ENCODE assay signal across 25 mouse cellular contexts in genomic region chr1:39015529-39015928, GRCm38 (mm10). TPM values are rescaled to one million over a fixed set of nuclear protein-coding genes. Genes with fewer than 3 reads are reported as not detected.
DNase-seq lines count a peak whose midpoint lies in the region; ATAC-seq and TF ChIP-seq lines count a peak whose summit lies in the region.
"Had no signal": no experiment of that assay in that cellular context is flagged by ENCODE, and none has a peak within 500 bp of the region (broad histone marks: within the 10 kb centered on the region; RNA-seq: fewer than 3 reads in every experiment).

No protein-coding gene starts in this region.

- no peaks in the 10 kb centered on the region for H3K36me3 ChIP-seq in heart, embryonic 10.5 days
- H3K36me3 ChIP-seq in liver, adult 2 months (ENCODE audit: control insufficient read depth, insufficient read depth, low read length) = no peaks in the 10 kb centered on the region
- no peaks in the 10 kb centered on the region for H3K36me3 ChIP-seq in liver, embryonic 11.5 days (ENCODE audit: control insufficient read depth, insufficient read depth, low read length)
- H3K36me3 ChIP-seq in liver, postnatal 0 days (replicated peaks; ENCODE audit: insufficient read depth, low read length) = no peaks in the 10 kb centered on the region
- H3K36me3 ChIP-seq in neural tube, embryonic 14.5 days (ENCODE audit: control insufficient read depth, insufficient read depth, low read length) = no peaks in the 10 kb centered on the region
- H3K36me3 ChIP-seq: embryonic facial prominence, embryonic 10.5 days; embryonic facial prominence, embryonic 12.5 days; G1E had no signal

- no peak overlapping the region for H3K27ac ChIP-seq in heart, embryonic 10.5 days
- H3K27ac ChIP-seq in liver, adult 2 months (replicated peaks; ENCODE audit: insufficient read depth, low read depth, low read length) = no peak overlapping the region
- no peak overlapping the region for H3K27ac ChIP-seq in liver, embryonic 11.5 days (ENCODE audit: low read depth, low read length)
- H3K27ac ChIP-seq in liver, postnatal 0 days (ENCODE audit: low read depth) = no peak overlapping the region
- no peak overlapping the region for H3K27ac ChIP-seq in neural tube, embryonic 14.5 days (ENCODE audit: low read depth, low read length)
- H3K27ac ChIP-seq: embryonic facial prominence, embryonic 10.5 days; embryonic facial prominence, embryonic 12.5 days; forebrain, embryonic 13.5 days had no signal

- H3K4me2 ChIP-seq in liver, embryonic 11.5 days = no peak overlapping the region
- no peak overlapping the region for H3K4me2 ChIP-seq in liver, postnatal 0 days (ENCODE audit: low read depth, low read length)
- H3K4me2 ChIP-seq in neural tube, embryonic 14.5 days (ENCODE audit: low read depth, low read length) = no peak overlapping the region
- H3K4me2 ChIP-seq: embryonic facial prominence, embryonic 12.5 days; forebrain, embryonic 13.5 days had no signal

- H3K9ac ChIP-seq in liver, adult 2 months (ENCODE audit: low read depth, low read length) = no peak overlapping the region
- no peak overlapping the region for H3K9ac ChIP-seq in liver, embryonic 11.5 days (ENCODE audit: low read depth, low read length)
- no peak overlapping the region for H3K9ac ChIP-seq in liver, postnatal 0 days (replicated peaks)
- H3K9ac ChIP-seq in neural tube, embryonic 14.5 days (replicated peaks; ENCODE audit: low read depth, low read length) = no peak overlapping the region
- H3K9ac ChIP-seq: embryonic facial prominence, embryonic 12.5 days; forebrain, embryonic 13.5 days had no signal

- no peaks in the 10 kb centered on the region for H3K4me1 ChIP-seq in heart, embryonic 10.5 days
- H3K4me1 ChIP-seq in liver, adult 2 months (ENCODE audit: control insufficient read depth, insufficient read depth, low read length) = no peaks in the 10 kb centered on the region
- no peaks in the 10 kb centered on the region for H3K4me1 ChIP-seq in liver, embryonic 11.5 days (replicated peaks; ENCODE audit: control insufficient read depth, insufficient read depth, low read length)
- no peaks in the 10 kb centered on the region for H3K4me1 ChIP-seq in liver, postnatal 0 days (ENCODE audit: insufficient read depth)
- H3K4me1 ChIP-seq in neural tube, embryonic 14.5 days (ENCODE audit: control insufficient read depth, insufficient read depth, low read length) = no peaks in the 10 kb centered on the region
- H3K4me1 ChIP-seq: embryonic facial prominence, embryonic 12.5 days; forebrain, embryonic 13.5 days had no signal

- ATAC-seq in liver, embryonic 11.5 days (replicated peaks; ENCODE audit: low FRiP score) = no peak
- peak; percentile 87 for ATAC-seq in liver, postnatal 0 days
- peak; percentile 44; the same call in 1 of the 2 replicates for ATAC-seq in neural tube, embryonic 14.5 days (ENCODE audit: low read depth)
- ATAC-seq: activated CD4-positive, CD25-positive, alpha-beta regulatory T cell, adult 4 months; CD4-positive, CD25-positive, alpha-beta regulatory T cell, adult 4 months; forebrain, embryonic 13.5 days; Patski had no signal

- no peaks in the 10 kb centered on the region for H3K79me2 ChIP-seq in liver, adult 2 months (ENCODE audit: control insufficient read depth, insufficient read depth, low read length)

- no peaks in the 10 kb centered on the region for H3K9me3 ChIP-seq in heart, embryonic 10.5 days
- no peaks in the 10 kb centered on the region for H3K9me3 ChIP-seq in liver, embryonic 11.5 days (ENCODE audit: control insufficient read depth, low read length)
- H3K9me3 ChIP-seq in liver, postnatal 0 days (ENCODE audit: low read length) = no peaks in the 10 kb centered on the region
- no peaks in the 10 kb centered on the region for H3K9me3 ChIP-seq in neural tube, embryonic 14.5 days (ENCODE audit: control insufficient read depth, low read length)
- H3K9me3 ChIP-seq: embryonic facial prominence, embryonic 10.5 days; embryonic facial prominence, embryonic 12.5 days; forebrain, embryonic 13.5 days; G1E had no signal

- TF ChIP-seq POLR2A in liver, adult 2 months (IDR thresholded peaks at IDR 0.05; ENCODE audit: extremely low read depth, insufficient read depth, low read length) = no peak

- TF ChIP-seq EP300 in liver, postnatal 0 days (IDR thresholded peaks at IDR 0.05; ENCODE audit: low read depth) = no peak

- WGBS in heart, embryonic 10.5 days = 79% methylated on average over 10 of the region's 10 CpGs
- WGBS in liver, adult 2 months = 43% methylated on average over 10 of the region's 10 CpGs
- WGBS in liver, embryonic 11.5 days = 80% methylated on average over 10 of the region's 10 CpGs
- 56% methylated on average over 10 of the region's 10 CpGs for WGBS in liver, postnatal 0 days (ENCODE audit: insufficient replicate concordance)
- WGBS in neural tube, embryonic 14.5 days = 83% methylated on average over 10 of the region's 10 CpGs

- peak; percentile 50 for DNase-seq in heart, embryonic 10.5 days (ENCODE audit: low spot score)
- DNase-seq in heart, postnatal 10 days = no peak
- DNase-seq in liver, adult 2 months (ENCODE audit: extremely low read depth, low read depth, low spot score) = peak; percentile 92
- DNase-seq in liver, embryonic 11.5 days (ENCODE audit: low spot score) = no peak
- peak; percentile 31 for DNase-seq in liver, postnatal 0 days
- no peak for DNase-seq in liver
- DNase-seq in neural tube, embryonic 10.5 days (ENCODE audit: extremely low spot score, low spot score) = no peak
- DNase-seq: adrenal gland, adult 8-10 months; adrenal gland, postnatal 14 days; adrenal gland, postnatal 36 days; B cell, adult 2 months; cerebellum, adult 11-12 months; cerebellum, adult 2 months; cerebellum, adult 9-10 months; cerebellum, postnatal 10 days; cerebellum, postnatal 25 days had no signal

- no peak for TF ChIP-seq CTCF in liver, adult 2 months (IDR thresholded peaks at IDR 0.05; ENCODE audit: low read depth, low read length)
- TF ChIP-seq CTCF in liver, postnatal 0 days (IDR thresholded peaks at IDR 0.05; ENCODE audit: low read depth) = no peak

- H3K4me3 ChIP-seq in heart, embryonic 10.5 days = no peak overlapping the region
- H3K4me3 ChIP-seq in liver, adult 2 months (ENCODE audit: insufficient read depth, low read depth, low read length) = no peak overlapping the region
- no peak overlapping the region for H3K4me3 ChIP-seq in liver, embryonic 11.5 days (ENCODE audit: low read depth, low read length)
- no peak overlapping the region for H3K4me3 ChIP-seq in liver, postnatal 0 days (ENCODE audit: low read depth, low read length)
- H3K4me3 ChIP-seq in neural tube, embryonic 14.5 days (ENCODE audit: low read depth, low read length) = no peak overlapping the region
- H3K4me3 ChIP-seq: embryonic facial prominence, embryonic 10.5 days; embryonic facial prominence, embryonic 12.5 days; forebrain, embryonic 13.5 days had no signal

- 0 out of 2 replicates have a peak, but pooled peaks cover 10% of the 10 kb centered on the region for H3K27me3 ChIP-seq in heart, embryonic 10.5 days (ENCODE audit: insufficient read depth, poor library complexity, severe bottlenecking)
- H3K27me3 ChIP-seq in liver, adult 2 months (ENCODE audit: control insufficient read depth, insufficient read depth, low read length) = no peaks in the 10 kb centered on the region
- no peaks in the 10 kb centered on the region for H3K27me3 ChIP-seq in liver, embryonic 11.5 days (replicated peaks; ENCODE audit: control insufficient read depth, insufficient read depth, low read length)
- no peaks in the 10 kb centered on the region for H3K27me3 ChIP-seq in liver, postnatal 0 days (ENCODE audit: insufficient read depth, low read length)
- H3K27me3 ChIP-seq in neural tube, embryonic 14.5 days (ENCODE audit: control insufficient read depth, insufficient read depth, low read length) = no peaks in the 10 kb centered on the region
- H3K27me3 ChIP-seq: CH12.LX; embryonic facial prominence, embryonic 12.5 days; forebrain, embryonic 13.5 days; Patski had no signal

- intact Hi-C loops in heart, postnatal 10 days (cut with DNase I) = no loop called here

RNA-seq across cellular contexts. Expression of gene Pdcl3, which starts 30.1 kb away (rescaled TPM):
- 161 and 170 TPM in 2 replicates for polyA plus RNA-seq in heart, embryonic 10.5 days (2016; fragmentation: Nextera tagmentation; extraction: Ambion mirVana)
- 10 to 100 TPM; 96.0 to 99.9 TPM for total RNA-seq in heart, postnatal 10 days (2021)
- 14.7 and 19.0 TPM in 2 replicates for total RNA-seq in liver, adult 2 months (2014; rRNA removed)
- 9.5 and 12.3 TPM in 2 replicates for polyA plus RNA-seq in liver, adult 2 months (2012; rRNA removed)
- 95.5 and 104 TPM in 2 replicates for polyA plus RNA-seq in liver, embryonic 11.5 days (2014; fragmentation: Nextera tagmentation; extraction: Ambion mirVana)
- polyA plus RNA-seq in liver, postnatal 0 days (2015; fragmentation: Nextera tagmentation; extraction: Ambion mirVana) = 42.5 and 42.8 TPM in 2 replicates
- polyA plus RNA-seq in neural tube, embryonic 14.5 days (2014; fragmentation: Nextera tagmentation; extraction: Ambion mirVana) = 167 and 168 TPM in 2 replicates

Comparison
In these comparisons a context has a peak if more than half of its experiments do, and no peak if none do; other contexts are left out.
1. DNase-seq: peak in heart, embryonic 10.5 days (single experiment), liver, adult 2 months (single experiment) and liver, postnatal 0 days (single experiment); none in heart, postnatal 10 days (0 of 2), liver, embryonic 11.5 days (single experiment), liver (single experiment) and neural tube, embryonic 10.5 days (single experiment).